Mouse (Mus musculus) CD4-positive helper T cell, adult 2 months (primary cell): ENCODE measurements around the gene Col5a1.

Experiments used
- DNase-seq: peaks from one replicate; pipeline ENCODE4 v3.0.0-alpha.2; 2012; ENCODE audit warnings: low read depth, missing footprints, low spot score

Col5a1 gene

DNA sequence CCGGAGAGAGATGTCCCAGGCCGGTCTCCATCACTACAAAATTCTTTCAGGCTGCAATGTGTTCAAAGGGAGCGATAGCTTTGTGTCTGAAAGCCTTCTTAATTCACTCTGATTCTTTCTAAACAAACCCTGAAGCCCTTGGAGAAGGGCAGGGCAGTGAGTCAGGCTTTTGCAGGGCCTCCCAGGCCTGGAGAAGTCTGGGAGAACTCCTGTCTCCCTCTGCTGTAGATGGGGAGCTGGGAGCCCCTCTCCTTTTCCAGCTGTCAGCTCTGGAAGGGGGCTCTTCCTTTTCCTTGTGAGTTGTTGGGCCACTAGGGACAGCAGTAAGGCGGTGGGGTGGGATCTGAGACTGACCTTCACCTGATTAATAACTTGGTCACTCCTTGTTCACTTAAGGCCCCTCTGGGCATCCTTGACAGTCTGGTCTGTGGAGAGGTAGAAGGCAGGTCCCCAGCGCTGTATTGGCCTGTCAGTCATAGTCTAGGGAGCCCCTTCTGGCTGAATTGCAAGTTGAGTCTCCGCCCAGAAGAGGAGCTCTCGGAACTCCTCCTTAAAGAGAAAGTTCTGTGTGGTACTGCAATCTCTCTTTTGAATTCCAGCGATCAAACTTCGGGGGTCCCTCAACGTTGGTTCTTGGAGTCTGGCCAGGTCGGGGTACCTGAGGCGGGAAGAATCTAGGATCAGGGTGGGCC, 623 bp upstream of the Col5a1 start:
- no peak for DNase-seq

DNA sequence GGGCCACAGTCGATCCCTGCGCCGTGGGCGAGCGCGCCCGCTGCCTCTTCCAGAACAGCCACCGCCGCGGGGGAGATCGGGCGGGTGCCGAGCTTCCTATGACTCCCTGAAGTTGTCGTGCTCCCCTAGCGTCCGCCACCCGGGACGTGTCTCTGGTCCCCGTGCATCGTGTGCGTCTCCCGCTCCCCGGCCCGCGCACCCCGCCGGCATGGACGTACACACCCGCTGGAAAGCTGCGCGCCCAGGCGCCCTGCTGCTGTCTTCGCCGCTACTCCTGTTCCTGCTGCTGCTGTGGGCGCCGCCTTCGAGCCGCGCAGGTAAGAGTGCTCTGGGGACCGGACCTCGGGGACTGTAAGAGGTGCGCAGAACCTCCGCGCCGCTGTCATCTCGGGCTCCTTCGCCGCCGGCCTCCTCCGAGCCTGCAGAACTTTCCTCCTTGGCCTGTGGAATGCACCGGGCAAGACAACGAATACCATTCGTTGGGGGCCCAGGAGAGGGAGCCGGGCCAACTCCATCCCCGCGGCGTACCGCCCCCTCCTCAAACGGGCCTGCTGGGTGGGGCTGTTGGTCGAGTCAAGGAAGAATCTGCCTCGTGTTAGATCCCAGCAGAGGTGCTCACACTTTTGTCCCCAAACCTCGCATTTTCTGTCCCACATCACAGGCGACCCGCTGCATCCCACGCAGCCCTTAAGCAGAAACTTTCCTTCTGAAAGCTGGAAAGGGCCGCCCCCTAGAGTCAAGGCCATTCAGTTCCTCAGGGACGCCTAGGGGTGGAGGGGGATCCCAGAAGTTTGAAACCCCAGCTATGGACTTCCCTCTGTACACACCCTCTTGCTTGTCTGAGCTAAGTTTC, 609 bp downstream of the Col5a1 start:
- no peak for DNase-seq

DNA sequence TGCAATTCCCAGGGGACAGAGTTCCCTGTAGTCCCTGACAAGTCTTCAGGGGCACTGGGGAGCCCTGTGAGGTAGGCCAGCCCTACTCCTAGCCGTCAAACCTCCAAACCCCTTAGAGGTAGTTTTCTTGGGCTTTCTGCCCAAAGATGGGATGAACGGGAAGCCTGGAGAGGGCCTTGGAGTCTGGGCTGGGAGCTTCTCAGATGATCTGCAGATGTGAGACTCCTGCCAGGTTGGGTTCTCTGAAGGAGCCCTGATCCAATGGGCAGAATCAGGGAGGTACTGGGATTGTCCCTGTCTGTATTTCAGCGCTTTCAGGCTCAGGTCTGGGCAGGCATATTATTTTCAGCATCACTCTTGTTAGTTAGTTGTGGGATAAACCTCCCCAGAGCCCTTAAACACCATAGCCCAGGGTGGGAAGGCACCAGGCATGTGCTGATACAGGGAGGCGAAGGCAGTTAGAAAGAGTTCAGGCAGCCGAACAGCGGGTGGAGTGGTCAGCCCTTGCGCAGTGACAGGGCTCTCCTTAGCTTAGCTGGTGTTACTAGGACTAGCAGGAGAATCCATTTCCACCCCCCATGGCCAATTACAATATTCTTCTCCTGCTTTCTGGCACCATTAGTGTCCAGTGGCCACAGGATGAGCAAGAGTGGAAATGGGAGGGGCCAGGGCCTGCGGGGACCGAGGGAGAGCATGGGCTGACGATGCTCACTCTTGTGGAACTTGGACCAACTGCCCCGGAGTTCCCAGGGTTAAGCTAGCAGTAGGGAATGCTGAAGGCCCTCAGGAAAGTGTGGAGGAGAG, 1.4 kb downstream of the Col5a1 start:
- DNase-seq: no peak

DNA sequence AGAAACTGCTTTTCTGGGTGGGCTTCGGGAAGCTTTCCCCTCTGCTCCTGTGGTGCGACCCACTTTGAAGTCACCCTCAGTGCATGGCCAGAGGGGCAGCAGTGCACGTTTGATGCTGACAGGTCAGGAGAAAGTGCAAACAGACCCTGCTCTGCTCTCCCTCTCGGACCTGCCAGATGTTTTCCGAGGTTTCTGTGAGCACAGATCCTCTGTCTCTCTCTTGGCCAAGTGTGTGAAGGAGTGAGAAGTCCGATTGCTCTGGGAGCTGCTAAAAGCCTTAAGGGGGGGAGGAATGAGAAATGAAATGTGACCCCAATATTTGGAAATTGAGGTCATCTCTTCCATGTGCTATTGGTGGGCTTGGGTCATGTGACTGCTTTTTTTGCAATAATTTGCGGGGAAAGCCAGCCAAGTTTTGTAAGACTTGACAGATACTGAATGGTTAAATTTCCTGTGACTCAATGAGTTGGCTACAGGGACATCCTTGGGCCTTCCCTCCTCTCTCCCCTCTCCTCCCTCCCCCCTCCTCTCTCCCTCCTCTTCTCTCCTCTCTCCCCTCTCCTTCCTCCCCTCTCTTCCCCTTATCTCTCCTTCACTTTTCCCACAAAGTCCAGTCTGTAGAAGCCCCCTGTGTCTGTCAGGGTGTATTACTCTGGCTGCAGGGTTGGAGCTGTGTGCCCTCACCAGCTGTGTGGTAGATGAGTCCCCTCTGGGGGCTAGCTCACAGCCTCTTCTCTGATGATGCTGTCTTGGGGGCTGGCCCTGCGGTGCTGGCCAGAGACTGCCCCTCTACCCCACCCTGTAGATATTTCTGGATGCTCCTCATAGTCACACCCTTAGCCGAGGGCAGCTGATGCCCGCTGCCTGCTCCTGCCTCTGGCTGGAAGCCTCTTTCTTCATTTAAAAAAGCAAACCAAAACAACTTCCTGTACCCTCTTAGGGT, 2.6 kb downstream of the Col5a1 start:
- DNase-seq: no peak

DNA sequence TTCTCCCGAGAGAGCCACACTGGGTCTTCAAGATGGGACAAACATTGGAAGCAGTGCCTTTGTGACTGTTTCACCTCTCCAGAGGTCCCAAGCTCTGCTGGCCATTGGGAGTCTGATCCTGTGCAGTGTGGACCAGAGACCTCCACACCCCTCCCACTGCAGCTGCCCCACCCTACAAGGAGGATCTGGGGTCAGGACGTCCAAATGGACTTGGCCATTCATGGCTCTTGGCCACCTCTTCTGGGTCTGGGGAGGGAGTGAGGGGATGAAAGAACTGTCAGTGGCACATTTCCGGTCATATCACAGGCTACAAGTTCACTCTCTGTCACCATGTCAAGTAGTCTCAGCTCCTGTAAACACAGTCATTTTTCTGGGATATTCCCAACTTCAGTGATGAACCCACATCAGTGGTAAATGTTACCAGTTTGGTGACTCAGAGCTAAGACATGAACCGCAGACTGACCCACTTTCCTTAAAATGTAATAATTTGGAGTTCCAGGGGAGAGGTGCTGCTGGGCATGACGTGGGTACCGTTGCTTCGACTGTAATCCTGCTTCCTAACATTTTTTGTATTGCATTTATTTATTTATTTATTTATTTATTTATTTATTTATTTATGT, 5.8 kb downstream of the Col5a1 start:
- no peak for DNase-seq

DNA sequence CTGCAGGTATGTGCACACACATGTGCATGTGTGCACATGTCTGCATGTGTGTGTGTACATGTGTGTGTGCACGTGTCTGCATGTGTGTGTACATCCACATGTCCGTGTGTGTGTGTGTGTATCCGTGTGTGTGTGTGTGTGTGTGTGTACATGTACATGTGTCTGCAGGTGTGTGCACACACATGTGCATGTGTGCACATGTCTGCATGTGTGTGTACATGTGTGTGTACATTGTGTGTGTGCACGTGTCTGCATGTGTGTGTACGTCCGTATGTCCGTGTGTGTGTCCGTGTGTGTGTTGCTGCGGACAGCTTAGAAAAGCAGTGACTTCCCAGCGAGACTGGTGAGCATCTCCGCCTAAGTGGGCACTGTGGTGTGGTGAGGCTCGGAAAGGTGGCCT, 6.8 kb downstream of the Col5a1 start:
- no peak for DNase-seq

DNA sequence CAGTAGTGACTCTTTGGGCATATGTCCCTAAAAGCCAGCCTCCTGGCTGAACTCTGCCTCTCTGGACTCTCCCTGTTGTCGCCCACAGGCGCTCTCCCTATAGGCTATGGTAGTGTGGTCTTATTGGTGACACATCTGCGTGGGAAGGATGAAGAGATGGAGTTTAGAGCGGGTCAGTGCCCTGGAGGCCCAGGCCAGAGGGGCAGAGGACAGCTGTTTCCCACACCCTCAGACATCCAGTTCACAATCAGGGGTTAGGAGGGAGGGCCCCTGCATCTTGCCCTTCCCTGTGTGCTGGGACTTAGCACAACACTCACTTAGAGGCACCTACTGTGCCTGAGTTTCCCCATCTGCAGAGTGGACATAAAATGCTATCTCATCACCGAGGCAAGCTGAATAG, 8.8 kb downstream of the Col5a1 start:
- DNase-seq: no peak

DNA sequence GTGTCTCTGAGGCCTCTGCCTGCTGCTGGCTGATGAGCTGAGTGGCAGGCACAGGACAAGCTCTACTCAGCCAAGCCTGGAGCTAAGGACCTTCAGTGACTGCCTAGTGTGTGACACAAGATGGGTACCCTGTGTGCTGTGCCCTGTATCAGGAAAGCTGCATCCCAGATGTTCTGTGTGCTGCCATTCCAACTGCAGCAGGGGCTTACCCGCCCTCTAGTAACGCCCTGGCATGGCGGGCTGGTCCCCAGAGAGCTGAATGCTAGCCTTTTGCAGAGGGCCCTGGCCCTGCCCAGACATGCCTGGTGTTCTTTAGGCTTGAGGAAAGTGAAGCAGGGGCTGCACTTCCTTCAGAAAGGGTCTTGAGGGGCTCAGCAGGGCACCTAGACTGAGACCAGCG, 9.4 kb downstream of the Col5a1 start:
- DNase-seq: no peak

DNA sequence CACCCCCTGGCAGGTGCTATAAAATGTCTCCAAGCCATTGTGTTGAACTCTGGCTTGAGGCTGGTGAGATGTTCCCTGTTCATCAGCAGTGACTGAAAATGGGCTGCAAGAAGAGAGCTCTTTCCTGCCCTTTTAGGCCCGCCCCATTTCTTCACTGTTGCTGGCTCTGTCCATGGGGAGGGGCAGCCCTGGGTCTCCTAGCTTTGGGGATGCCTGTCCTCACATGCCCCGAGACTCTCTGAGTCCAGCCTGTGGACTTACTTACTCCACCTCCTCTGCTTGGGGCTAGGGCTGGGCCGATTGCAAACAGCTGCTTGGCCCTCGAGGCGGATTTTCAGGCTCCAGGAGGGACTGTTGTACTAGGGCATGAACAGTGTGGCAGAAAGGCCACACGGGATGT, 10.9 kb downstream of the Col5a1 start:
- DNase-seq: no peak

DNA sequence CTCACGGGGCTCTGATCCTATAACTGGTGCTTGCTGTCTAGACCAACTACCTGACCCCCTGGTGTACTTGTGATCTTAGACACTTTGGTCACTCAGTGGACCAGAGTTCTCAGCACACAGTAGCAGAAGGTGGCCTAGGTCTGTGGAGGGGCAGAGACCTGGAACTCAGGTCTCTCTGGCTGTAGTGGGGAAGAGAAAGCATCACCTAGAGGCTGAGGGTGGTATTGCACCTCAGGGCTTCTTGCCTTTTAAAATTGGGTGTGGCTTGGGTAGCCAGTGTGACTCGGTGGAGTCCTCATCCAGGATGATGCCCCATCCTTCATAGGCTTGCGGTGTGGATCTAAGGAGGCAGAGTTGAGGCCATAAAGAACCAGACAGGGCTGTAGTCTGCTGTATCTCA, 13.7 kb downstream of the Col5a1 start:
- DNase-seq: peak; percentile 36

DNA sequence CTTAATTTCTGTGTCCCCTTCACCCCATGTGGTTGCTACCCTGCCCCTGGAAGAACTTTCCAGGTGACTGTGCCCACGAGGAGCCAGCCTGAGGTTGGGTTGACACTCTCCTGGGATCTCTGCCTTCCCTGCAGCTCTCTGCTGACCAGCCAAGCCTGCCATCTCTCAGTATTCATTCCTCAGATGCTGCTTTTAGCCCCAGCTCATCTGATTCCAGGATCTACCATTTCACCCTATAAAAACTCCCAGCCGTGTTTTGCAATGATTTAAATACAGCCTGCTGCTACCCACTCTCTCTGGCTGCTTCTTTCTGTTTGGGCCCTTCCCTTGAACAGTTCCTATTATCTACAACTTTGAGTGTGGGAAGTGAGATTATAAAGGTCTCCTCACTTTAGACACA, 14.9 kb downstream of the Col5a1 start:
- no peak for DNase-seq

DNA sequence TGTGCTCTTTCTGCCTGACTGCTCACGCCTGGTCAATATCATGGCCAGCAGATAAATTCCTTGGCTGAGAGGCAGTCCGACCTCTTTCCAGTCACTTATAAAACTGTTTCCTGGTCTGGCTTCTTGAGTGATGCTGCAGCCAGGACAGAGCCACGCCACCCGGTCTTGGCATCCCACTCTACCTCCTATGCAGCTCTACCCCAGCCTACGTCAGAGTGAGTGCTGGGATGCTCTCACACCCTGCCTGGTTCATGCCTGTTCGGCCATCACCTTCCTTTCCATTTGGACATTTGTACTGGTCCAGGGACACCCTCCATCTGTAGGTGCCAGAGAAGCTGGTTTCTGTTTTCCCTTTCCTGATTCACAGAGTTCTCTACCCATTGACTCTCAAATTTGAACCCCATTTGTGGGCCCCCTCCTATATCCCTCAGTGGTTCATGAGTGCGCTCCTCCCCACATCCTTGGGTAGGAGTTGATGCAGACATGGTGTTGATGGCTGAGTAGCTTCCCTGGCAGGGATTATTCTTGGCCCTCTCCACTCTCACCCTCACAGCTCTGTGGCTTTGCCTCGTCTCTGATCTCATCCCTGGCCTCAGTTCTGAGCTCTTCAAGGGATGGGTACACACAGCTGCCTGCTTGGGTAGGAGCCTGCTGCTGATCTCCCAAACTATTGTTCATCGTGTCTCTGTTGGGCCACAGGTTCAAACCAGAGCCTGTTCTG, 15.5 kb downstream of the Col5a1 start:
- DNase-seq: no peak

DNA sequence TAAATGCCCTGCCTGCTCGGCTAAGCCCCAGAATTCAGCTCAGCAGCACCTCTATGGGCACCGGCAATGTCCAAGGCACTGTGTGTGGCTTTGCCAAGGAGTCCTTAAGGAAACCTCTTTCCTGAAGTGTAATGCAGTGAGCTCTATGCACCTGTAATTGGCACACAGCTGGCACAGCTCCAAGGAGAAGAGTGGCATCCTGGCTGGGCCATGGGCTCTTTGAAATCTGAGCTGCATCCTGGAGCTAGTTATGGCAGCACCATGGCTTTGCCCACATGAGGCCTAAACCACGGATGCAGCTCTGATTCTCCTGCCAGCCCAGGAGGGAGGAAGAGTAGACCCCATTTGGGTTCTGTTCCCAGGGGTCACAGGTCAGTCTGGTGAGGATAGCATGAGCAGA, 16.1 kb downstream of the Col5a1 start:
- DNase-seq: no peak

DNA sequence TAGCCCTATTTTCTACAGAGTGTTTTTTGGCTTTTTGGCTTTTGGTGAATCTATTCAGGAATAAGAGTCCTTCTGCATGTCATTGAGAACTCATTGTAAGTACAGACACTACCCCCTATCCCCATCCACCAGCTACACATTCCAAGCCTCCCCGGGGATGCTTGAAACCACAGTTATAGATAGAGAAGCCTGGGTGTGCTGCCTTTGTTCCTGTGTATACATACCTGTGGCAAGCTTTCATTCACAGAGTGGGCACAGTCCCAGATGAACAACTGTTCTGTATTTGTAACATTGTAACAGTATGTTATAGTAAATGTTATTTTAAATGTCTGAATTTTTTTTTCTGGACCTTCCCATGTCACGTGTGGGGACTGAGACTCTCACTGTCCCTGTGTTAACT, 19.2 kb downstream of the Col5a1 start:
- DNase-seq: no peak

DNA sequence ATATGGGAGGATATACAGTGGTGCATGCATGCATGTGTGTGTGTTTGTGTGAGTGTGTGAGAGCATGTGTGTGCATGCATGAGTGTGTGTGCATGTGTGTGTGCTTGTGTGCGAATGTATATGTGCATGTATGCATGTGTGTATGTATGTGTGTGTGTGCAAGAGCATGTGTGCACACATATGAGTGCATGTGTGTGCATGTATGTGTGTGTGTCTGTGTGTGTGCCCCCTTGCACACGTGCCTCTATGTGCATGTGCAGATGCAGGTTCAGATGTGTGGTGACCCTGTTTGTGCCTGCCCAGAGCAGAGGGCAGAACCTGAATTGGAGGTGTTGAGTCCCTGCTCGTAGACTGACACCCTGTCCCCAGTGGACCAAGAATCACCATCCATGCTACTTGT, 24.3 kb downstream of the Col5a1 start:
- DNase-seq: no peak

DNA sequence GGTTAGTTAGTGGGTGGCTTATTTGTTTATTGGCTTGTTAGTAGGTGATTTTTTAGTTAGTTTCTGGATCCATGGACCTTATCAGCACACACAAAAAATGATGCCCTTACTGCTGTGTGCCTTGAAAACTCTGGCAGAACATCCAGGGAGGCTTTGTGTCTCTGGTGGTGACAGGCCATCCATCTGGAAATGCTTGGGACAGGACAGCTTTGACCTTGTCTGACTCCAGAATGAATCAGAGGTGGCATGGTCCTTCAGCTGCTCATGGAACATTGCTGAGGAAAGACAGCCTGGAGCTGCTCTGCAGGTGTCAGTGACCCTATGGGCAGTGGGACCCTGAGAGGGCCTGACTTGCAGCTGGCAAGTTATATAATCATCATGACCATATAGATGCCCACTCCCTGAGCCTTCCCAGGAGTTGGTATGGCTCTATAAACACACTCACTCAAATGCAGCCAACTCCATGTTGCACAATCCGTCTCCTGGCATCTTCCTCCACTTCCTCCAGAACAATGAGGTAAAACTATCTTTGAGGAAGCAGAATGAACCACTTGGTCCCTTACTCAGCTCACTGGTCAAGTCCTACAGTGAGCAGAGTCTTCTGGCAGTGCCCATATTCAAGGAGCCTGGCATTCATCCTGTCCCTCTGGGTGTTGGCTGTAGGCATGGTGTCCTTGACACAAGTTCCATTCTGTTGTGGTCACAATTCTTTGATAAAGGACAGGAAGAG, 26.5 kb downstream of the Col5a1 start:
- no peak for DNase-seq

DNA sequence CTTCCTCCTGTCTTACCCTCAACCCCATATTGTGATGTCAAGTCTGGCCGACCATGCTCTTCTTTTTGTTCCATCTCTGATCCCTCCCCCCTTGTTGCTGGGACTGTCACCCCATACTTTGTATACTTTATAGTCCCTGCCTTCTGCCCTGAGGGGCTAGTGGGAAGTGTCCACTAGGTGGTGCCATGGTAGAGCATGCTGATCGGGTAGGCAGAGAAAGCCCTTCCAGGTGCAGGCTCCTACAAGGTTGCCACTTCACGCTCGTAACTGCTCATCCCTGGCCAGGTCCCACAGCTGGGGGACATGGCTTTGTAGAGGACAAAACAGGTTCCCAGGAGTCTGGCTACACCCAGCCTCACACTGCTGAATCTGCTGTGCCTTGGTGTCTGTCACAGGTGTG, 29.5 kb downstream of the Col5a1 start:
- DNase-seq: no peak

DNA sequence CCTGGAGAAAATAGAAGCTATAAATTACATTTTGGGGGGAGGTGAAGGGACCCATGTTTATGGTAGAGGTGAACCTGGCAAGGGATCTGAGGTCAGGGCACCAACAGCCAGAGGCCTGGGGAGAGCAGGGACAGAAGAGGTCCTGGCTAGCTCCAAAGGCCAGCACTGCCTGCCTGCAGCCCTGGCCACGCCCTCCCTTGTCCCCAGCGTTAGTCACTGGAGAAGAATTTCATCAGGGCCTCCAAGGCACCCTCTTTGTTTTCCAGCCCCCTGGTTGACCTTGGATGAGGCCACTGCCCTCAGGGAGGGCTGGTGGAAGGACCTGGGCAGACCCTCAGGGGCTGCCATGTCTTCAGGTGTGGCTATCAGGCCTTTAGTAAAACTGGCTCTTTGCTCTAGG, 30.1 kb downstream of the Col5a1 start:
- no peak for DNase-seq

DNA sequence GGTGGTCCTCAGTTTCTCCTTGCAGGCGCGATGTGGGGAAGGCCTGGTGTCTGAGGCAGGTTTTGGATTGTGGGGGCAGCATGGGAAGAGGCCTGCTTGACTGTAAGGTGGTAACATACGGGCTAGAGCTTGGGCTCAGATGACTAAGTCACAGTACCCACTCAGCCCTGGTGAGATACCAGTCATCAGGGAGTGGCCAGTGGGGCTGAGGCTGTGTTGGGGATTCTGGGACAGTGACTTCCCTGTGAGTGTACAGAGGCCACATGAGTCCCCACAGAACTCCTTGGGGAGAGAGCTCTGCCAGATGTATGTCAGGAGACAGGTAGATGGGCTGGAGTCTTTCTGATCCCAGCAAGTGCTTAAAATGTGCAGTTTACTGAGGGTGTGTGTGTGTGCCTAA, 31.0 kb downstream of the Col5a1 start:
- DNase-seq: no peak

DNA sequence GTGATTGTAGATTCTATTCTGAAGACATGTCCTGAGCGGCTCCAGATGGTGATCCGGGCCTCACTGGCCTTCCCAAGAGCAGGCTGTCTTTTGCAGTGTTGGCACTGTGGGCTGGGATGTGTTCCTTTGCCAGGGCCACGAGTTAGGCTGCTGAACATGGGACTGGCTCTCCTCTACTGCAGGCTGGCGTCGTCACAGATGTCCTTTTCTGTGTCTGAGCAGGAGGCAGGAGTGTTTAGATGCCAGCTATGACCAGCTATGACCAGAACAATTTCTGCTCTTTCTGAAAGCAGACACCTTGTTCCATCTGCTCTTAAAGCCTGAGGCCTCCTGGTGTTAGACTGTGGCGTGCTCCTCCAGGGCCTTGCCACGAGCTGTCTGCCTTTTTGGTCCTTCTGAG, 31.9 kb downstream of the Col5a1 start:
- no peak for DNase-seq
